Mouse (Mus musculus) adrenal gland (tissue): Measurements from ENCODE around the gene Borcs6.

ENCODE experiments used
- intact Hi-C: fragments of 180-260 bp; cut with DNase I; formaldehyde crosslinking; loops from one replicate; pipeline ENCODE4 v1.15.1; 2025

Borcs6 gene

GRCm38 (mm10) chr11:69099177-69099914 lies 39.8 kb downstream of the Borcs6 start:
- intact Hi-C loops, result loop anchor here (10.0 kb wide), 1 partner anchor 315 kb away; the partner anchor contains the start of gene Kdm6b

- intact Hi-C loops, result loop anchor here (10.0 kb wide), 1 partner anchor 315 kb away; the partner anchor contains the start of gene Kdm6b
Measured at GRCm38 (mm10) chr11:69099915-69100345, 40.4 kb downstream of the Borcs6 start.

- intact Hi-C loops, result no loop called here
Measured at GRCm38 (mm10) chr11:69100639-69101360, 41.3 kb downstream of the Borcs6 start.

- intact Hi-C loops, result no loop called here
Measured at GRCm38 (mm10) chr11:69101604-69102402, 42.3 kb downstream of the Borcs6 start.

- intact Hi-C loops, result no loop called here
Measured at GRCm38 (mm10) chr11:69102403-69102725, 42.8 kb downstream of the Borcs6 start.

GRCm38 (mm10) chr11:69103121-69103520 lies 43.6 kb downstream of the Borcs6 start:
- intact Hi-C loops, result no loop called here

GRCm38 (mm10) chr11:69103531-69104435 lies 44.3 kb downstream of the Borcs6 start:
- intact Hi-C loops, result no loop called here

GRCm38 (mm10) chr11:69104487-69104886 lies 45.0 kb downstream of the Borcs6 start:
- intact Hi-C loops, result no loop called here

- intact Hi-C loops, result no loop called here
Measured at GRCm38 (mm10) chr11:69105227-69105626, 45.7 kb downstream of the Borcs6 start.

- intact Hi-C loops, result no loop called here
Measured at GRCm38 (mm10) chr11:69105796-69106195, 46.3 kb downstream of the Borcs6 start.

GRCm38 (mm10) chr11:69106299-69106698 lies 46.8 kb downstream of the Borcs6 start:
- intact Hi-C loops, result no loop called here

- intact Hi-C loops, result no loop called here
Measured at GRCm38 (mm10) chr11:69106842-69107241, 47.3 kb downstream of the Borcs6 start.

- intact Hi-C loops, result no loop called here
Measured at GRCm38 (mm10) chr11:69107676-69108075, 48.2 kb downstream of the Borcs6 start.

GRCm38 (mm10) chr11:69108223-69108622 lies 48.7 kb downstream of the Borcs6 start:
- intact Hi-C loops, result no loop called here

GRCm38 (mm10) chr11:69109032-69109900 lies 49.7 kb downstream of the Borcs6 start:
- intact Hi-C loops, result no loop called here

GRCm38 (mm10) chr11:69110319-69111046 lies 51.0 kb downstream of the Borcs6 start:
- intact Hi-C loops, result no loop called here
